In the genomic region with DNA sequence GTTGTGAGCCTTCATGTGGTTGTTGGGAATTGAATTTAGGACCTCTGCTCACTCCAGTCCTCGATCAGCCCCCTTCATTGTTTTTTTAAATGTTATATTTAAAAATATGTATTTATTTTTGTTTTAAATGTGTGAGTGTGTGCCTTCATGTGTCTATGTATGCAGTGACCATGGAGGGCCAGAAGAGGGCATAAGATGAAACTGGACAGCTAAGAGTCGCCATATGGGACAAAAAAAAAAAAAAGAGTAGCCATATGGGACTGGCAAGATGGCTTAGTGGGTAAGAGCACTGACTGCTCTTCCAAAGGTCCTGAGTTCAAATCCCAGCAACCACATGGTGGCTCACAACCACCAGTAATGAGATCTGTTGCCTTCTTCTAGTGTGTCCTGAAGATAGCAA, we compare ENCODE assay signal across 9 mouse cellular contexts. TPM values are rescaled to one million over a fixed set of nuclear protein-coding genes. Genes with fewer than 3 reads are reported as not detected.
DNase-seq lines count a peak whose midpoint lies in the region; ATAC-seq and TF ChIP-seq lines count a peak whose summit lies in the region.
"Not testable (repeated sequence)": the region's sequence is repeated elsewhere in the genome, so short reads cannot be mapped to it uniquely, and the experiment has no call there.
"Had no signal": no experiment of that assay in that cellular context is flagged by ENCODE, and none has a peak within 500 bp of the region (broad histone marks: within the 10 kb centered on the region; RNA-seq: fewer than 3 reads in every experiment).

No protein-coding gene starts in this region.

- H3K4me2 ChIP-seq in heart, postnatal 0 days (ENCODE audit: low read depth, low read length): not testable (repeated sequence)

- not testable (repeated sequence) for H3K4me1 ChIP-seq in MEL (ENCODE audit: control insufficient read depth in 1 of 2, insufficient read depth in 2 of 2, low read length in 2 of 2); heart, postnatal 0 days (ENCODE audit: control insufficient read depth, insufficient read depth)

- not testable (repeated sequence) for H3K9me3 ChIP-seq in MEL (replicated peaks; ENCODE audit: insufficient read depth, low read length); heart, postnatal 0 days (replicated peaks; ENCODE audit: control insufficient read depth, low read length)

- not testable (repeated sequence) for H3K36me3 ChIP-seq in MEL (ENCODE audit: control insufficient read depth in 1 of 2, insufficient read depth in 2 of 2, low read length in 2 of 2); heart, postnatal 0 days (replicated peaks; ENCODE audit: control insufficient read depth, insufficient read depth, low read length)

- not testable (repeated sequence) for H3K27ac ChIP-seq in MEL (ENCODE audit: control insufficient read depth, low read depth, low read length); heart, postnatal 0 days (ENCODE audit: low read depth); layer of hippocampus, adult 2 months

- not testable (repeated sequence) for TF ChIP-seq POLR2A in MEL (IDR thresholded peaks at IDR 0.05; ENCODE audit: control insufficient read depth in 1 of 2, insufficient read depth in 1 of 2, low read depth in 1 of 2, low read length in 2 of 2, poor library complexity in 1 of 2)

- 50% methylated on average over 2 of the region's 2 CpGs for WGBS in heart, postnatal 0 days

- DNase-seq in A20 (ENCODE audit: low read depth, low spot score) (peak; percentile 12), MEL (ENCODE audit: low read depth, low spot score) (peak; percentile 30), ZHBTc4 (ENCODE audit: low read depth, low spot score) (peak; percentile 52)
- DNase-seq in heart, postnatal 0 days (ENCODE audit: low spot score); layer of hippocampus, adult 2 months (ENCODE audit: low spot score in 2 of 2): not testable (repeated sequence)
- DNase-seq in retina, embryonic 14.5 days (ENCODE audit: low spot score): peak; percentile 39

- not testable (repeated sequence) for TF ChIP-seq RAD21 in MEL (IDR thresholded peaks at IDR 0.05; ENCODE audit: low read depth, low read length)

- ATAC-seq in heart, postnatal 0 days (ENCODE audit: insufficient read depth, low read depth): not testable (repeated sequence)

- H3K4me3 ChIP-seq in MEL (ENCODE audit: control insufficient read depth in 1 of 2, insufficient read depth in 1 of 2, low read depth in 2 of 2, low read length in 2 of 2); heart, postnatal 0 days (ENCODE audit: low read depth, low read length); layer of hippocampus, adult 2 months: not testable (repeated sequence)

- not testable (repeated sequence) for H3K27me3 ChIP-seq in MEL (ENCODE audit: control insufficient read depth in 1 of 2, insufficient read depth in 2 of 2, low read length in 2 of 2); heart, postnatal 0 days (ENCODE audit: control insufficient read depth, insufficient read depth, low read length)

- peak in 2 of 3 experiments; percentile 10 to 24; a peak in 2 of 6 replicates for TF ChIP-seq CTCF in MEL (IDR thresholded peaks at IDR 0.05 in 2 of 3, conservative IDR thresholded peaks at IDR 0.05 in 1 of 3; ENCODE audit: control insufficient read depth in 1 of 3, insufficient read depth in 1 of 3, low read depth in 2 of 3, low read length in 3 of 3, poor library complexity in 1 of 3, severe bottlenecking in 1 of 3)
- TF ChIP-seq CTCF in heart, postnatal 0 days (IDR thresholded peaks at IDR 0.05; ENCODE audit: low read depth): peak; percentile 25; the same call in 1 of the 2 replicates
- peak; percentile 40 for TF ChIP-seq CTCF in layer of hippocampus, adult 2 months (conservative IDR thresholded peaks at IDR 0.05)

- H3K9ac ChIP-seq in MEL (ENCODE audit: control insufficient read depth, low read depth, low read length, poor library complexity, severe bottlenecking); heart, postnatal 0 days (replicated peaks; ENCODE audit: low read depth, low read length): not testable (repeated sequence)

- H3K79me2 ChIP-seq in MEL (ENCODE audit: control insufficient read depth, insufficient read depth, low read length, poor library complexity): not testable (repeated sequence)

- not testable (repeated sequence) for TF ChIP-seq EP300 in MEL (IDR thresholded peaks at IDR 0.05; ENCODE audit: low read depth in 1 of 2, low read length in 2 of 2); heart, postnatal 0 days (IDR thresholded peaks at IDR 0.05; ENCODE audit: low read depth)

TF ChIP-seq in MEL, 35 proteins besides CTCF, POLR2A, EP300 and RAD21:
- TF ChIP-seq ZNF384 (IDR thresholded peaks at IDR 0.05; ENCODE audit: low read depth, low read length): 0 out of 2 replicates have a peak, but pooled peaks have one; percentile 12

RNA-seq across cellular contexts. Expression of a gene that starts 13.5 kb away (rescaled TPM):
- total RNA-seq in MEL (2012; rRNA removed): not detected in 2 replicates
- polyA plus RNA-seq in MEL (2012; ENCODE audit: insufficient read depth in 1 of 2, insufficient read length in 2 of 2, low read depth in 1 of 2, low replicate concordance in 2 of 2, missing spikeins in 1 of 2): not detected
- total RNA-seq in heart, postnatal 0 days (2014; rRNA removed; ENCODE audit: low replicate concordance): 0.15 TPM in 1 of 2 replicates, not detected in the other
- 0.03 TPM in 1 of 2 replicates, not detected in the other for polyA plus RNA-seq in heart, postnatal 0 days (2015; fragmentation: Nextera tagmentation; extraction: Ambion mirVana)
- total RNA-seq in layer of hippocampus, adult 2 months (2021): 10 to 100 TPM in 1 of 2 experiments, 1 to 10 TPM in 1; 6.4 to 11.2 TPM
- polyA plus RNA-seq: forebrain, embryonic 11.5 days; G1E; hindbrain, embryonic 10.5 days had no signal

RNA-seq across cellular contexts. Expression of a gene that starts 20.0 kb away (rescaled TPM):
- 2.1 and 3.2 TPM in 2 replicates for total RNA-seq in MEL (2012; rRNA removed)
- 10 to 100 TPM in 1 of 2 experiments, not detected in 1; 10.9 TPM for polyA plus RNA-seq in MEL (2012; ENCODE audit: insufficient read depth in 1 of 2, insufficient read length in 2 of 2, low read depth in 1 of 2, low replicate concordance in 2 of 2, missing spikeins in 1 of 2)
- 13.8 and 17.3 TPM in 2 replicates for total RNA-seq in heart, postnatal 0 days (2014; rRNA removed; ENCODE audit: low replicate concordance)
- 11.5 and 11.7 TPM in 2 replicates for polyA plus RNA-seq in heart, postnatal 0 days (2015; fragmentation: Nextera tagmentation; extraction: Ambion mirVana)
- total RNA-seq in layer of hippocampus, adult 2 months (2021): 10 to 100 TPM; 16.2 to 16.7 TPM

RNA-seq across cellular contexts. Expression of a gene that starts 35.0 kb away (rescaled TPM):
- 6.9 and 7.8 TPM in 2 replicates for total RNA-seq in MEL (2012; rRNA removed)
- 1 to 10 TPM in 1 of 2 experiments, not detected in 1; 9.6 TPM for polyA plus RNA-seq in MEL (2012; ENCODE audit: insufficient read depth in 1 of 2, insufficient read length in 2 of 2, low read depth in 1 of 2, low replicate concordance in 2 of 2, missing spikeins in 1 of 2)
- 46.2 and 58.3 TPM in 2 replicates for total RNA-seq in heart, postnatal 0 days (2014; rRNA removed; ENCODE audit: low replicate concordance)
- polyA plus RNA-seq in heart, postnatal 0 days (2015; fragmentation: Nextera tagmentation; extraction: Ambion mirVana): 47.4 and 48.2 TPM in 2 replicates
- total RNA-seq in layer of hippocampus, adult 2 months (2021): 100 to 1,000 TPM; 112 to 130 TPM

RNA-seq across cellular contexts. Expression of a gene that starts 35.0 kb away (rescaled TPM):
- 1.1 and 2.1 TPM in 2 replicates for total RNA-seq in MEL (2012; rRNA removed)
- under 1 TPM in 1 of 2 experiments, not detected in 1; 0.75 TPM for polyA plus RNA-seq in MEL (2012; ENCODE audit: insufficient read depth in 1 of 2, insufficient read length in 2 of 2, low read depth in 1 of 2, low replicate concordance in 2 of 2, missing spikeins in 1 of 2)
- total RNA-seq in heart, postnatal 0 days (2014; rRNA removed; ENCODE audit: low replicate concordance): 1.7 TPM in 1 of 2 replicates, not detected in the other
- polyA plus RNA-seq in heart, postnatal 0 days (2015; fragmentation: Nextera tagmentation; extraction: Ambion mirVana): 0.97 and 1.4 TPM in 2 replicates
- 1 to 10 TPM; 4.1 to 7.6 TPM for total RNA-seq in layer of hippocampus, adult 2 months (2021)

RNA-seq across cellular contexts. Expression of a gene that starts 37.5 kb away (rescaled TPM):
- 22.3 and 29.6 TPM in 2 replicates for total RNA-seq in MEL (2012; rRNA removed)
- 10 to 100 TPM in 1 of 2 experiments, not detected in 1; 78.6 TPM for polyA plus RNA-seq in MEL (2012; ENCODE audit: insufficient read depth in 1 of 2, insufficient read length in 2 of 2, low read depth in 1 of 2, low replicate concordance in 2 of 2, missing spikeins in 1 of 2)
- 1.9 and 13.6 TPM in 2 replicates for total RNA-seq in heart, postnatal 0 days (2014; rRNA removed; ENCODE audit: low replicate concordance)
- 20.0 and 20.4 TPM in 2 replicates for polyA plus RNA-seq in heart, postnatal 0 days (2015; fragmentation: Nextera tagmentation; extraction: Ambion mirVana)
- total RNA-seq in layer of hippocampus, adult 2 months (2021): 10 to 100 TPM; 21.4 to 25.3 TPM
